Mouse (Mus musculus): ENCODE measurements around the gene Folr1.

Gene Folr1

DNA sequence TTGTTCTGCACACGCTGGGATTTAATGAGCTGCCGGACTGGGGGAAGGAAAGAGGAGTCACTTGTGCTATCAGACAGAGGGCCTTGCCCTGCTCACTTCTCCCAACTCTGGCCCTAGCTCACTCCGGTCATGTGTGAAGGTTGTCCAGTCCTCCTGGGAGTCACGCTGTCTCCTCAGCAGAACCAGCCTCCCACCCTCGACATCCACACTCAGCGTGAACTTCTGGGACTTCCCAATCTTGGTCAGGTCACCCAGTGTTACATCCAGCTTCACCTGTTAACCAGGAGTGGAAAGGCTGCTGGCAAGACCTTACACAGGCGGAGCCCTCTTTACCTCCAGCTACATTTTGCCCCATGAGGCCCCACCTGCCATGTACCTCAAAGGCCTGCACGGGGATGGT, 39.2 kb downstream of the Folr1 start:
- DNase-seq: no peak

DNA sequence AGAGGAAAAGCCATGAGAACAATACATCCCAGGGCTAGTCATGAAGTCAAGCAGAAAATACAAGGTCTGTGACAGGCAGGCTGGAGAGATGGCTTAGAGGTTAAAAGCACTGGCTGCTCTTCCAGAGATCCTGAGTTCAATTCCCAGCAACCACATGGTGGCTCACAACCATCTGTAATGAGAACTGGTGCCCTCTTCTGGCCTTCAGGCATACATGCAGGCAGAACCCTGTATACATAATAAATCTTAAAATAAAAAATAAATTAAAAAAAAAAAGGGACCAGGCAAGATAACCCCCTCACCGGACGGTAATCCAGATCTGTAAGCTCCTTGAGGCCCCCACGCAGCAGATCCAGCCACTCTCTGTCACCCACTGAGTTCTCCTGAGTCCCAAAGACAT, 40.2 kb downstream of the Folr1 start:
- DNase-seq: no peak

DNA sequence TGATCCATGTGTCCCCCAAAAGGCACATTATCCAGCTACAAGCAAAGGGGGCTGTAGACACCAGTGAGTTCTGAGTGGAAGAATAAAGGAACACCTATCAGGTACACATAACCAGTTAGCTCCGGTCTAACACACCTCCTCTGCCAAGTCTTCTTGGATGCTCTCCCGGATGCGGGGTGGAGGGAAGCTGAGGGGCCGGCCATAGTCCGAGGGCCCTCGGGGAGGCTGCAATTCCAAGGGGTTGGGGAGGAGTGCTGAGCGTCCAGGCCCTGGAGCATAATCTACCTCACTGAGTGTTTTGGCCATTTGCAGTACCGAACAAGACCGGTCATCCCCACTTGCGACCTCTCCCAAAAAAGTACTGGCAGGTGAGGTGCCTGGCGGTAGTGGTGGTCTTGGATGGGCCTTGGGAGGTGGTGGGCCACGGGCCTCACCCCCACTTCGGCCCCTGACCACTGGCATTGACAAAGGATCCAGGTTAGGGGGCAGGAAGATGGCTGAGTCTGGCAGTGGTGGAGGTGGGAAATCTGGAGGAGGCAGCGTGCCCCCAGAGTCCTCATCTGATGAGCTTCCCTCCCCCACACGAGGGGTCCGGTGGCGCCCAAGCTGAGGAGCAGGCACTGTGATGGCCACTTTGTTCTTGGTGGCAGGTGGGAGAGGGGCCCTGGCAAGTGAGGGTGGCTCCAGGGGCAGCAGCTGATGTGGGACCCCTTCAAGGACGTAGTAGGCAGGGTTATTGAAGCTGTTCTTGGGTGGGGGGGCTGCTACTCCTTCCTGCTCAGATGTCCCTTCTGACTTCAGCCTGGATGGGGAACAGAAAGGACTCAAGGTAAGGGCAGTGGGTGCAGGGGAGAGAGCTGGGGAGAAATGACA, 46.6 kb downstream of the Folr1 start:
- no peak for DNase-seq

DNA sequence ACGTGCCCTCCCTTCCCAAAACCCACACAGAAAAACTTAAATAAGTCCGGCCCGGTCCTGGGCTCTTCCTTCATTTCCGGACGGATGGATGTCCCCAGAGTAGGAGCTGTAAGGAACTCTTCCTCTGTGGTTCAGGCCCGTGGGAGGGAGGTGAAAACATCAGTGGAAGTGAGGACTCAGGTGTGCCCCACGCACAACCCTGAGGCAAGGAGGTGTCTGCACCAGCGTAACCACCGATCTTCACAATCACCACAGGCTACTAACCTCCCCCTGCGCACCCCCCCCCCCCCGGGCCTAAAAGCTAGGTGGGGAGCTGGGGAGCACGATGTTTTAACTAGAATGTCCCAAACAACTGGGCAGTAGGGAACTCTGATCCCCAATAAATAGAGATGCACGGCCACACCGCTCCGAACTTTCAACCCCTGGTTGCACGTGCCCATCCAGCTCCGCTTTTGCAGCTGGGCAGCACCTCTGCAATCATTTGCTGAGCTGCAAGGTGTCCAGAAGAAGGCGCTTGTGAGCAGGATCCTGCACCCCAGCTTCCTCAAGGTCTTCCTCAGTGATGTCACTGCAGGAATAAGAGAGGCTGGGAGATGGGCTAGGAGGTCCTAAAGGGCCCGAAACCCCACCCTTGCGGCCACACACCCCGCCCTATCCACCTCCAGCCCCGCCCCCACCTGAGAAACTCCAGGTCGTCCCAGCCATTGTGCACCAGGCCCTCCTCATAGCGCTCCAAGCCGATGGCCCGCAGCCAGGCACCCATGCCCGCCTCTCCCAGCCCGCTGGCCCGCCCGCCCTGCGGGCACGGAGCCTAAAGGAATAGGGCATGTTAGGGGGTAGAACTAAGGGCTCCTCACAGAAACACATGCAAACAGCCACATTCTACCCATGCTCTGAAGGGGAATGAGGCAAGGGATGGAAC, 47.5 kb downstream of the Folr1 start:
- peak; percentile 51 to 57 for DNase-seq

DNA sequence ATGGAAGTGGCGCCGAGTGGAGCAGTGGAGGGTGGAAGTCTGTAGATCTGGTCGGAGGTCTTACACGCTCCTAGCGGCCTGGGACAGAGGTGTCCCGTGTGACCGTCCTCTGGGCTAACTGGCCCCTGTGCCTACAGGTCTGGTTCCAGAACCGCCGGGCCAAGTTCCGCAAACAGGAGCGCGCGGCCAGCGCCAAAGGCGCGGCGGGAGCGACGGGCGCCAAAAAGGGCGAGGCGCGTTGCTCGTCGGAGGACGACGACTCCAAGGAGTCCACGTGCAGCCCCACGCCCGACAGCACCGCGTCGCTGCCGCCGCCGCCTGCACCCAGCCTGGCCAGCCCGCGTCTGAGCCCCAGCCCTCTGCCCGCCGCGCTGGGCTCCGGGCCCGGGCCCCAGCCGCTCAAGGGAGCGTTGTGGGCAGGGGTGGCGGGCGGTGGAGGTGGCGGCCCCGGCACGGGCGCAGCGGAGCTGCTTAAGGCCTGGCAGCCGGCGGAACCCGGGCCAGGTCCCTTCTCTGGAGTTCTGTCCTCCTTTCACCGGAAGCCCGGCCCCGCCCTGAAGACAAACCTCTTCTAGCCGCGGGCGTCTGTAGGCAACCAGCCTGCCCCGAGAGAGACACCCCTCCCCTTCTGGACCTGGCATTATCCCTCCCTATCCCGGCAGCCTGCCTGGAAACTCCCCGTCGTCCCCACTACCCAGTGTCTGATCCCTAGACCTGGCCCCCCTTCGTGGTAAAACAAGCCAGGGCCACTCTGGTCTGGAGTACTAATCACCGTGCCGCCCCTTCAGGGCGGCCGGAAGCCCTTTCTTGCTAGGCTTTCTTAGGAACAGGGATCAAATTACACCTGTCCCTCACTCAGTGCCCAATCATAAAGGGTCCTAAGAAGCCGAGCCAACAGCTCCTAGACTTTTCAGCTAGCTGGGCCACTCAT, 48.8 kb downstream of the Folr1 start:
- DNase-seq: peak; percentile 60 to 79

DNA sequence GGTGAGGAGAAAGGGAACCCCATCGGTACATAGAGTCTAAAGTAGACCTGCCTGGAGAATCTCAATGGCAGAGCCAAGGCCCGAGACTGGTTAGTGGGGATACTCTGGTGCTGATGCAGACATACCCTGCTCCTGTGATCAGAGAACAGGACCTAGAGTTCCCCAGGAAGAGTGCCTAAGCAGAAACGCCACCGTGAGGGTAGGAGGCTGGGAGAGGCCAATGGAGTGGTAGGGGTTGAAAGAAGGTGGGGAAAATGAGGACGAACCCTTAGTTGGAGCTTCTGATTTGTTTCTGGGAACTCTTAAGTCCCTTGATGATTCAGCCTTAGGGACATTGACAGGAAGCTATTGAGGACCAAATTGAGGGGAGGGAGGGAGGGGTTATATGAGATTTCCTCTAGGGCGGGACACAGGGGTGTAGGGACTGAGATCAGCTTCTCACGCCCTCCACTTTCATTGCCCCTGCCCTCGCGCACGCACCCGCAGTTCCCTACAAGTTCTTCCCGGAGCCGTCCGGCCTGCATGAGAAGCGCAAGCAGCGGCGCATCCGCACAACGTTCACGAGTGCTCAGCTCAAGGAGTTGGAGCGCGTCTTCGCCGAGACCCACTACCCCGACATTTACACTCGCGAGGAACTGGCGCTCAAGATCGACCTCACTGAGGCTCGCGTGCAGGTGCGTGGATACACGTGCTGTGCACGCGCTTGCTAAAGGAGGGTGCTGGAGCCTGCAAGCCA, 50.1 kb downstream of the Folr1 start:
- DNase-seq: no peak

DNA sequence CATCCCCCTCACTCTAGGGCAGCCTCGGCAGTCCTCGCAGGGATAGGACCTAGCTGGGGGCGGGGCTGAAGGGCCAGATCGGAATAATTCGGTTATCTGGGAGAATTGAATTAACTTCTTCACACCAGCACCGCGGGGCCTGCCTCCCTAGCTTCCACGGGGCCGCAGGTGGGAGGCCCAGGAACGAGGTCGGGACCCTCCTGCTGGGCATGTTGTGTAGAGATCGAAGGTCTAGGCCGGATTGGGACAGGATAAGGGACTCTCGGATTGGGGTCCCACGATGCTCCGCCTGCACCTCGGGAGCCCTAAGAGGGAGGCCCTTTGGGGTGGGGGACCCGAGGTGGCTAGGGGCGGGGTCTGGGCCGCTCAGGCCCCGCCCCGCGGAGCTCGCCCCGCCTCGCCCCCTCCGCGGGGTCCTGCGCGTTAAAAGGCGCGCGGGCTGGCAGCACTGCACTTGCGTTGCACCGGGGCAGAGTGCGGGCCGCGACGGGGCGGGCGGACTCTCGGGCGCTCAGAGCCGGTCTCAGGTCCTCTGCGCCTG, 52.7 kb downstream of the Folr1 start, which contains the start of gene Phox2a:
TSS of gene Phox2a (plus strand) at position 453 of the 541 bp plus-strand sequence.
- DNase-seq: no peak
